Mouse (Mus musculus): ENCODE measurements around the gene Hsd17b14. TPM values are rescaled to one million over a fixed set of nuclear protein-coding genes. Genes with fewer than 3 reads are reported as not detected.
"Not testable (repeated sequence)": the region's sequence is repeated elsewhere in the genome, so short reads cannot be mapped to it uniquely, and the experiment has no call there.

Gene Hsd17b14
- not detected in 2 replicates for polyA plus RNA-seq (2012; ENCODE audit: insufficient read depth, insufficient read length, low replicate concordance, missing spikeins)

DNA sequence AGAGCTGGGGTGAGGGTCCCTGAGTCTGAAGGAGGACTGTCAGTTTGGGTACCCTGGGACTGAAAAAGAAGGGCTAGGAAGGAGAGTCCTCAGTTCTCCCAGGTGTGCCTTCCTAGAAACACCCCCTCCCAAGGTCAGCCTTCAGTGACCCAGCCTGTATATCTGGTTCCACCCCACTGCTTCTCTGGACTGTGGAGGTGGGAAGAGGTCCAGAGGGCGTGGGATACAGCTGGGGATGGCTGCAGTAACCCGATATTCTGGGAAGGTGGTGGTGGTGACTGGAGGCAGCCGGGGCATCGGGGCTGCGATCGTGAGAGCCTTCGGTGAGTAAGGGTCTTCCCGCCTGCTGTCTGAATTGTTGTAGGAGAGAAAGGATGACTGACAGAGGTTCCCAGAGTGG, at the start of gene Hsd17b14:
Hsd17b14 (plus strand) TSS at position 150 of the 400 bp plus-strand sequence.
- TF ChIP-seq CTCF (IDR thresholded peaks at IDR 0.05; ENCODE audit: insufficient read depth, low read depth, low read length) = no peak
- TF ChIP-seq POLR2A (IDR thresholded peaks at IDR 0.05; ENCODE audit: insufficient read depth, low read depth, low read length) = no peak
- H3K4me3 ChIP-seq (ENCODE audit: insufficient read depth, low read depth, low read length) = no peak within 1 kb of the TSS
- WGBS = 60% methylated on average over 8 of the region's 8 CpGs
- H3K4me1 ChIP-seq (ENCODE audit: control insufficient read depth, insufficient read depth, low read length) = no peaks in the 10 kb centered on the region
- no peak within 1 kb of the TSS for H3K27ac ChIP-seq (ENCODE audit: insufficient read depth, low read depth, low read length)

DNA sequence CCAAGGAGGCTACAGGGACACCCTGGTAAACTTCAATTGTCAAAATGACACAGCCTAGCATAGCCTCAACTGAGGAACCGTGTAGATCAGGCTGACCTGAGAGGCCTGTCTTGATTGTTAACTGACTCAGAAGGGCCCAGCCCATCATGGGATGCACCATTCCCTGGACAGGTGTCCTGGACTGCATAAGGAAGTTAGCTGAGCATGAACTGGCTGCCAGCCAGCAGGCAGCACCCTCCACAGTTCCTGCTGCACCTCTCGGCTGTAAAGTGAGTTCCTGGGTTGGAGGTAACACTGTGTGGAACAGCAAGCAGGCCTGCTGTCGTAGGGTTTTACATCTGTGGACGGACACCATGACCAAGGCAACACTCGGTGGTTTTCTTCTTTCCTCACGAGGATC, 47.1 kb upstream of the Hsd17b14 start:
- 84% methylated on average over 6 of the region's 6 CpGs for WGBS
- no peak for TF ChIP-seq POLR2A (IDR thresholded peaks at IDR 0.05; ENCODE audit: insufficient read depth, low read depth, low read length)
- TF ChIP-seq CTCF (IDR thresholded peaks at IDR 0.05; ENCODE audit: insufficient read depth, low read depth, low read length) = no peak
- peaks cover 4% of the 10 kb centered on the region; the same call in 1 of the 2 replicates for H3K4me1 ChIP-seq (ENCODE audit: control insufficient read depth, insufficient read depth, low read length)

DNA sequence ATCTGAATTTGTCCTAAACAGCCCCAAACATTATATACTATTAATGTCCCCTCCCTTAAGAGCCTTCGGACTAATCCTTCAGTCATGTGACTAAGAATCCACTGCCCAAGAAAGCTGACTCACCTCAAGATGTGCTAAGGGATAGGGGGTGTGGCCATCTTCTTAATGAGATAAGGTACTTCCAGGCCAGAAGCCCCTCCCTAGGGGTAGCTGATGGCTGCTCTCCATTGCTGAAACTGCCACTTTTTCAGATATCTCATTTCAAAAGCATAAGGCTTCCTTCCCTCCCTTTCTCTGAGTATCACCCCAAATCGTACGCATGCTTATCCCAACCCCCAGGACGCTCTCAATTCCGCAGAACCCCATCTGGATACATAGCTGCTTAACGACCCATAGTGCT, 46.1 kb upstream of the Hsd17b14 start:
- WGBS = 85% methylated on average over 6 of the region's 6 CpGs
- Histone ChIP-seq H3K4me3 (ENCODE audit: insufficient read depth, low read depth, low read length) (no peak overlapping the region), H3K27ac (ENCODE audit: insufficient read depth, low read depth, low read length) (no peak overlapping the region), H3K4me1 (ENCODE audit: control insufficient read depth, insufficient read depth, low read length) (peaks cover 4% of the 10 kb centered on the region; the same call in 1 of the 2 replicates)
- TF ChIP-seq POLR2A (IDR thresholded peaks at IDR 0.05; ENCODE audit: insufficient read depth, low read depth, low read length) (no peak), CTCF (IDR thresholded peaks at IDR 0.05; ENCODE audit: insufficient read depth, low read depth, low read length) (no peak)

More for the DNA sequence above, 47.1 kb upstream of the Hsd17b14 start:
- Histone ChIP-seq H3K27ac (ENCODE audit: insufficient read depth, low read depth, low read length) (no peak overlapping the region), H3K4me3 (ENCODE audit: insufficient read depth, low read depth, low read length) (no peak overlapping the region)

DNA sequence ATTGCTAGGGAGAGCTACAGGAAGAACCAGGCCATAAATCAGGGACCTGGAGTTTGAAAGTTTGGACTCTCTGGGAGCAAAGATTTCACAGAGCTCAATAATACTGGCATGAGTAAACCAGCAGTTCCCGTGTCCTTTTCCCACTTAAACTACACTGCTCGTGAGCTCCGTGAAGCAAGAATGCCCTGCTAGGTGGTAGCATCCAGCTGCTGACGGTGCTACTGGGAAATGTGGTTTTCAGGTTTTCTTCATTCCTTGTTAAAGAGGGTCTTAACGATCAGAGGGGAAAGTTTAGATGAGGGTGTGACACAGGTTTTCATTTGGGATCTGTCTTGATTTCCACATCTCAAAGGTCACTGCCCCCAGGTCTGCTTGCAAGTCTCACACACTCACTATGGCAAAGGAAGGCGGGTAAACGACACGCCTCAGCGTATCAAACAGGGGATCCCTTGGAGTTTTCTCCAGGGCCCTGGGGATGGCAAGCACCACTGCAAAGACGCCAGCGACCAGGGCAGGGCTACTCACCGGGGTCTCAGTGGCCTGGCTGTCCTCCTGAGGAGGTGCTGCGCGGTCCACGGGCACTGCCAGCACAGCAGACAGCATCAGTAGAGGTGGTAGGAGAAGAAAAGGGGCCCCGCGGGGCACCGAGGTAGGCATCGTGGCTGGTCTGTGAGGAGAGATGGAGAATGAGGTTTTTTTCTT, 45.4 kb upstream of the Hsd17b14 start:
- WGBS = 19% methylated on average over 19 of the region's 19 CpGs
- Histone ChIP-seq H3K4me1 (ENCODE audit: control insufficient read depth, insufficient read depth, low read length) (peaks cover 4% of the 10 kb centered on the region; the same call in 1 of the 2 replicates), H3K27ac (ENCODE audit: insufficient read depth, low read depth, low read length) (no peak overlapping the region), H3K4me3 (ENCODE audit: insufficient read depth, low read depth, low read length) (peak overlapping the region; percentile 92)
- TF ChIP-seq CTCF (IDR thresholded peaks at IDR 0.05; ENCODE audit: insufficient read depth, low read depth, low read length) (no peak), POLR2A (IDR thresholded peaks at IDR 0.05; ENCODE audit: insufficient read depth, low read depth, low read length) (no peak)

DNA sequence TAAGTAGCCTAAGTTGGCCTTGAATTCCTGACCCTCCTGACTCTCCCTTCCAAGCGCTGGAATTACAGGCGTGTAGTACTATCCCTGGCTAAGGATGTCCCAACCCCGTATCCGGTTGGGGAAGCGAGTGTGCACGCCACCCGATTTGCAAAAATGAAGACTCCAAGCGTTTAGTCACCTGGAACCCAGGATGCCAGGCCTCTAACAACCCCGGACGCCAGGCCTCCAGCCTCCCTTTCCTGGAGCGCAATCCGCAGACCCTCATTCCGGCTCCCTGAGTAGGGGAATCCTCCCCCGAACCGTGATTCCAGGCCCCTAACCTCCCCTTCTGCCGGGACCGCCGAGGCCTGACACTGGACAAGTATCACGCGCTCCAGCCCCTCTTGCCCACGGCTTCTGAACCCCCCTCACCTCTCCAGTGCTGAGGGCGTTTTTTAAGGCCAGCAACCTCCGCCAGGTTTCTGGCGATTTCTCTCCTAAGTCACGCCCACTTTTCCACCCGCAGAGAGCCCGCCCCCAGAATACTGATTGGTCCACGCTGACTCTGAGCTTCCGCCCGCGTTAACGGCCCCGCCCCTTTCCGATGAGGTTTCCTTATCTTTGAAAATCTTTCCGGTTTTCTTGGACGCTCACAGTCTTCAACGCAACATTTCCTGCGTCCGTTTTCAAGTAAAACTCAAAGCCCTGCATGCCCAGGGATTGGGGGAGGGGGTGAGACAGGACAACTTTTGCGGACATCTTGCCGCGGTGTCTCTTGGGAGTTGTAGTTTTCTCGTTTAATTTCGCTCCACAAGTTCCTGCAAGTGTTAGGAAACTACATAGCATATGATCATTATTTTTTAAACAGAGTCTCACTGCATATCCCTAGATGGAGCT, 44.5 kb upstream of the Hsd17b14 start, which contains the start of gene Nucb1:
Nucb1 (minus strand) TSS at position 495 of the 876 bp plus-strand sequence.
- TF ChIP-seq POLR2A (IDR thresholded peaks at IDR 0.05; ENCODE audit: insufficient read depth, low read depth, low read length) = peak; percentile 70
- no peak for TF ChIP-seq CTCF (IDR thresholded peaks at IDR 0.05; ENCODE audit: insufficient read depth, low read depth, low read length)
- WGBS = under 1% methylated on average over 44 of the region's 44 CpGs
- peaks cover 4% of the 10 kb centered on the region; the same call in 1 of the 2 replicates for H3K4me1 ChIP-seq (ENCODE audit: control insufficient read depth, insufficient read depth, low read length)

DNA sequence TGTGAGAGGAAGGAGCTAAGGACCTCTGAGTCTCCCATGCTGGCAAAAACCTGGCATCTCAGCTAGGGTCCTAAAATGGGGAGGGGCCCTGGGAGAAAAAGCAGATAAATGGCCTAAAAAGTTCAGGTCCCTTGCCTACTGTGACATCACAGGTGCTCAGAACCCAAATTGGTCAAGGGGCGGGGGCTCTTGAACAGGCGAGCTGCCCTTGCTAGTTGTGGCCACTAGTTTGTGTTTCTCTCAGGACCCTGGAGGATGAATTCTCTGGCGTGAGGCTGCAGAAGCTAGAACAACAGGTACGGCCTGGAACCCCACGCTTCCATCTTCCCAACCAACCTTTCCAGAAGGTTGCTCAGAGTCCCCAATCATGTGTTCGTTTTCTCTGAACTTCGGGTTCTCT, 40.3 kb upstream of the Hsd17b14 start:
- Histone ChIP-seq H3K4me3 (ENCODE audit: insufficient read depth, low read depth, low read length) (no peak overlapping the region), H3K4me1 (ENCODE audit: control insufficient read depth, insufficient read depth, low read length) (peaks cover 2% of the 10 kb centered on the region; the same call in 1 of the 2 replicates), H3K27ac (ENCODE audit: insufficient read depth, low read depth, low read length) (no peak overlapping the region)
- WGBS = 88% methylated on average over 7 of the region's 7 CpGs
- TF ChIP-seq CTCF (IDR thresholded peaks at IDR 0.05; ENCODE audit: insufficient read depth, low read depth, low read length) = no peak
- no peak for TF ChIP-seq POLR2A (IDR thresholded peaks at IDR 0.05; ENCODE audit: insufficient read depth, low read depth, low read length)

More for the DNA sequence above, 44.5 kb upstream of the Hsd17b14 start, which contains the start of gene Nucb1:
- peak within 1 kb of the TSS; percentile 47; the same call in 1 of the 2 replicates for H3K27ac ChIP-seq (ENCODE audit: insufficient read depth, low read depth, low read length)
- H3K4me3 ChIP-seq (ENCODE audit: insufficient read depth, low read depth, low read length) = peak within 1 kb of the TSS; percentile 92

DNA sequence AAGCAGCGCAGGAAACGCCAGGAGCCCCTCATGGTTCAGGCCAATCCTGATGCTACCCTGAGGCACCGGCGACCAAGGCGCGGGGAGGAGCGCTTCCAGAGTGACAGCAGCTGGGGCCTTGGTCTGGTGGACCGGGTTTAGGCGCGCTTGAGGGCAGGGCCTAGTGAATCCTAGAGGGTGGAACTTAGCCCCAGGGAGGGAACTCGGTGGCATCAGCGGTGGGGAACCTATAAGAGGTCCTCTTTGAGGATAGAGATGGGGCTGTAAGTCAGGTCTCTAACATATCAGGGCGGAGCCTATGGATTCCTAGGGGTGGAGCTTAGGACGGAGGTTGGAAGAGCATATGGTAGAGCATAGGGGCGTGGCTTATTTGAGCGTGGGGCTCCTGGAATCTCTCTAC, 39.3 kb upstream of the Hsd17b14 start:
- WGBS = 51% methylated on average over 16 of the region's 16 CpGs

DNA sequence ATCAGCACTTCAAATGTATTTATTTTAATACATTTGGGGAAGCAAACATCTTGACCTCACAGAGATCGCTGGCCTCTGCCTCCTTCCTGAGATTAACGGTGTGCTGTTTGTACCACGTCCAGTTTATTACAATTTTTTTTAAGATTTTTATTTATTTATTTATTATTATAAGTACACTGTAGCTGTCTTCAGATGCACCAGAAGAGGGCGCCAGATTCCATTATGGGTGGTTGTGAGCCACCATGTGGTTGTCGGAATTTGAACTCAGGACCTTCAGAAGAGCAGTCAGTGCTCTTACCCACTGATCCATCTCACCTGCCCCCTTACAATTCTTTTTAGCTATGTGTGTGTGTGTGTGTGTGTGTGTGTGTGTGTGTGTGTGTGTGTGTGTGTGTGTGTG, 37.8 kb upstream of the Hsd17b14 start:
- not testable (repeated sequence) for H3K27ac ChIP-seq (ENCODE audit: insufficient read depth, low read depth, low read length); H3K4me3 ChIP-seq (ENCODE audit: insufficient read depth, low read depth, low read length); H3K4me1 ChIP-seq (ENCODE audit: control insufficient read depth, insufficient read depth, low read length)
- 61% methylated on average over 5 of the region's 5 CpGs for WGBS

More for the DNA sequence above, 39.3 kb upstream of the Hsd17b14 start:
- no peak for TF ChIP-seq POLR2A (IDR thresholded peaks at IDR 0.05; ENCODE audit: insufficient read depth, low read depth, low read length)
- no peak for TF ChIP-seq CTCF (IDR thresholded peaks at IDR 0.05; ENCODE audit: insufficient read depth, low read depth, low read length)
- no peaks in the 10 kb centered on the region for H3K4me1 ChIP-seq (ENCODE audit: control insufficient read depth, insufficient read depth, low read length)
- H3K4me3 ChIP-seq (ENCODE audit: insufficient read depth, low read depth, low read length) = no peak overlapping the region
- no peak overlapping the region for H3K27ac ChIP-seq (ENCODE audit: insufficient read depth, low read depth, low read length)

DNA sequence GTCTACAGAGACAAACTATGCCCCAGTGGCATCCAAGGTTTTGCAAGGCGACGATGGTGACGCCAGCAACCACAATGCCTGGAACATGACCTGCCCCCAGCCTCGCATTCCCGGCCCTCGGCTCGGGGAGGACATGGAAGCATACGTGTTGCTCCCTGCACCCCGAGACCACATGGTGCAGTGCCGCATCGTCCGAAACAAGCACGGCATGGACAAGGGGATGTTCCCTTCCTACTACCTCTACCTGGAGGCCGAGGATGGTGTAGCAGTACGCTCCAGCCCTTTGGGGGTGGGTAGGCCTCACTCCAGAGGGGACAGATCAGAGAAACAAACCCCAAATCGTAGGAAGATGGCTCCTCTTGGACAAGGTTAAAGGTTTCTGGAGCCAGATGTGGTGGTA, 36.1 kb upstream of the Hsd17b14 start:
- 91% methylated on average over 16 of the region's 16 CpGs for WGBS
- Histone ChIP-seq H3K4me1 (ENCODE audit: control insufficient read depth, insufficient read depth, low read length) (peaks cover 8% of the 10 kb centered on the region), H3K4me3 (ENCODE audit: insufficient read depth, low read depth, low read length) (no peak overlapping the region), H3K27ac (ENCODE audit: insufficient read depth, low read depth, low read length) (no peak overlapping the region)
- no peak for TF ChIP-seq POLR2A (IDR thresholded peaks at IDR 0.05; ENCODE audit: insufficient read depth, low read depth, low read length)
- no peak for TF ChIP-seq CTCF (IDR thresholded peaks at IDR 0.05; ENCODE audit: insufficient read depth, low read depth, low read length)
